Mouse (Mus musculus): ENCODE data around the gene Srsf9.
"Not testable (repeated sequence)": the region's sequence is repeated elsewhere in the genome, so short reads cannot be mapped to it uniquely, and the experiment has no call there.

The Srsf9 gene

DNA sequence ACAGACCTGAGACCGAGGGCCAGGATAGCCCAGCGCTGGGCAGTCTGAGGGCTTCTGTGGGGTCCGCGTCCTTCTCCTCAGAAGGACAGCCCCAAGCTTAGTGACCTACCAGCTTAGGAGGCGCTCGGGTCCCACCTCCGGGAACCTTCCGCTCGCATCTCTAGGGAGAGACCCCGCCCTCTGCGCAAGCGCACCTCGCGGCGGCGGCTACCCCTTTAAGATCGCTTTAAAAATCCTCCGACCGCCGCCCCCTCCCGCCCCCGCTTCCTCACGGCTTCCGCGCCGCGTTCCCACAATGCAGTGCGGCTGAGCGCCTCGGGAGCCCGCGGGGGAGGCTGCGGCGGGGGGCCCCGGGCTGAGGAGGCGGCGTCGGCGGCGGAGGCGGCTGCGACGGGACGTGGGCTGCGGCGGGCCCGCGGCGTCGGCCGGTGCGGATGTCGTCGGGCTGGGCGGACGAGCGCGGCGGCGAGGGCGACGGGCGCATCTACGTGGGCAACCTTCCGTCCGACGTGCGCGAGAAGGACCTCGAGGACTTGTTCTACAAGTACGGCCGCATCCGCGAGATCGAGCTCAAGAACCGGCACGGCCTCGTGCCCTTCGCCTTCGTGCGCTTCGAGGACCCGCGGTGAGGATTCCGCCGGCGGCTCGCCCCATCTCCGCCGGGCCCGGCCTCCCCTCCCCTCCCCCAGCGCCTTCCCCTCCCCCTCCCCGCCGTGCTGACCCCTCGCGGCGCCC is at the start of gene Srsf9:
Gene Srsf9 (plus strand): TSS at position 303 of the 735 bp plus-strand sequence.
- DNase-seq (ENCODE audit: low read depth) = peak; percentile 95

DNA sequence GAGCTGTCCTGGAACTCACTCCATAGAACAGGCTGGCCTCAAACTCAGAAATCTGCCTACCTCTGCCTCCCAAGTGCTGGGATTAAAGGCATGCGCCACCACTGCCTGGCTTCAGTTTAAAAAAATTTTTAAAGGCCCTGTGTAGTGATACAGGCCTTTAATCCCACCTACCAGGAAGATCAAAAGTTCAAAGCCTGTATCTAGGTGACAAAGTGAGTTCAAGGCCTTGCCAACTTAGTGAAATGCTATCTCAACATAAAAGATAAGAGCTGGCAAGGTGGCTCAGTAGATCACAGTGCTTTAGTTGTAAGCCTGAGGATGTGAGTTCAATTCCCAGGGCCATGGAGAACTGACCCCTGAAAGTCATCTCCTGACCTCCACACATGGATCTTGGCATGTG is 48.9 kb upstream of the Srsf9 start:
- no peak for DNase-seq (ENCODE audit: low read depth)

DNA sequence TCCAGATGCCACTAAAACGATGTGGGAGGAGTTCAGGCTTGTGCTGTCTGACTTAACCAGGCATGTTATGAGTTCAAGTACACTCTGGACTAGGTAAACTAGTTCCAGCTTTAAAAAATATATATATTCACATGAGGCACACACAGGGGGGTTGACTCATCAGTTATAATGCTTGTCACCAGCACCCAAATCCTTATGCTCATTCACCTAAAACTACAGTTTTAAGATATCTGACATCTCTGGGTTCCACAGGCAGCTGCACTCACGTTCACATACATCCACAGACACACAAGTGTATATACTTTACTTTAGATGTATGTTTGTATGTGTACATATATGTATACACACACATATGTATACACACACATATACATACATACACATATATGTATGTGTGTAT is 48.2 kb upstream of the Srsf9 start:
- DNase-seq (ENCODE audit: low read depth) = no peak

DNA sequence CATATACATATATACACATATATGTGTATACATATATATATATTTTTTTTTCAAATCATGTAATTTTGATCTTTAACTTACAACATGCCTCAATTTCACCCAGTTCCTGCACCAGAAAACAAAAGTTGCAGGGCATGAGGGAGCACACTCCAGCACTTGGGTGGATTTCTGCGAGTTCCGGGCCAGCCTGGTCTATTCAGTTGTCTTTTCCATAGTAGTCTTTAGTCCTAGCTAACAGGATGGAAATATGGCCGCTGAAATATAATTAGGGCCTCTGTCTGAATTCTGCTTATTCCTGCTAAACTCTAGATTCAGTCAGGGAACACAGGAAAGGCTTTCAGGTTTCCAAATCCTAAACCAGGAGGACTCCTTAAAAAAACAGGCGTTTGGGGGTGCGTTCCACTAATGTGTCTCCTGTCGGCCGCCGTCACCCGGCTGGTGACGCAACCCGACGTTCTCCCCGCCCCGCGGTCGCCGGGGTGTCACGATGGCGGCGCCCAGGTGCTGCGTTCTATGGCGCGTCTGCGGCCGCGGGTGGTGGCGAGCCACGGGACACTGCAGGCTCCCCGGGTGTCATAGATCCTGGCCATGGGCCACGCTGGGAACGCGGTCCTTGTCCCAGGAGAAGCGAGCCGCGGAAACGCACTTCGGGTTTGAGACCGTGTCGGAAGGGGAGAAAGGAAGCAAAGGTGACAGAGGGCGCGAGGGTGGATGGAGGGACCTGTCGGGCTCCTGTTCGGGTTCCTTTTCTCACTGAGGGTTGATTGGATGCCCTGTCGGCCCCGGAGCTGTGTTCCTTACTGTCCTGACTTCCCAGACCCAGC is 47.5 kb upstream of the Srsf9 start, which contains the start of gene Coq5:
Gene Coq5 (plus strand): TSS at position 441 of the 824 bp plus-strand sequence.
- DNase-seq (ENCODE audit: low read depth) = peak; percentile 91

DNA sequence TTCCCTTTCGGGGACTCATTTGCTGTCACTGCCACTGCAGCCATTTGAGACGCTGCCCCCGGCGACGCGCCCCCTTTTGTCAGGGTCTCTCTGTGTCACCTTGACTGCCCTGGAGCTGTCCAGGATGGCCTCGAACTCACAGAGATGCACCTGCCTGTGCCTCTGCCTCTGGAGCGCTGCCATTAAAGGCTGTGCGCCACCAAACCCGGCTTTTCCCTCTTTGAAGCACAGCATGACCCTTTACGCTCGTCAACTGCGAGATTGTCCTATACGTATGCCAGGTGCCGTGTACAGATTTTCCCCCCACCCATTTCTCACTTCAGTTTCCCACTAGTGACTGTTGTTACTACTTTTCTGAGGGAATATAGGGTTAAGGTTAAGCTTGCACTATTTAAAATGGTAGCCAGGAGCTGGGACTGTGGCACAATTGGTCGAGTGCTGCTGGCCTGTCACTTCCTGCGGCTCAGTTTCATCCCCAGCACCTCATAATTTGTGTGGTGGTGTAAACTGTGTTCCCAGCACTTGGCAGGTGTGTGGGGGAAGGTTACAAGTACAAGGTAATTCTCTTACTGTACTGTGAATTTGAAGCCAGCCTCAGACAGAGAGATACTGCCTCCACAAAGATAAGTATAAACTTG is 46.8 kb upstream of the Srsf9 start:
- DNase-seq (ENCODE audit: low read depth) = no peak

DNA sequence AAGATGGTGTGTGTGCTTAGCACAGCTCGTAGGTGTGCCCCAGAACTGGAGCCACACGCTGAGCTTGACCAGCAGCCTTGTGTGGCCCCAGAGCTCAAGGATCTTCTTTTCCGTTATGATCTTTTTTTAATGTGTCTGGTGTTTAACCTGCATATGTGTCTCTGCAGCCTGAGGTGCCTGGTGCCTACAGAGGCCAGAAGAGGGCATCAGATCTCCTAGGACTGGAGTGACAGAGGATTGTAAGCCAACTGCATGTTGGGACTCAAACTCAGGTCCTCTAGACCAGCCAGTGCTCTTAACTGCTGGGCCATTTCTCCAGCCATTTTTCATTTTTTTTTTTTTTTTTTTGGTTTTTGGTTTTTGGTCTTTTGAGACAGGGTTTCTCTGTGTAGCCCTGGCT is 42.2 kb upstream of the Srsf9 start:
- DNase-seq (ENCODE audit: low read depth) = peak; percentile 20

DNA sequence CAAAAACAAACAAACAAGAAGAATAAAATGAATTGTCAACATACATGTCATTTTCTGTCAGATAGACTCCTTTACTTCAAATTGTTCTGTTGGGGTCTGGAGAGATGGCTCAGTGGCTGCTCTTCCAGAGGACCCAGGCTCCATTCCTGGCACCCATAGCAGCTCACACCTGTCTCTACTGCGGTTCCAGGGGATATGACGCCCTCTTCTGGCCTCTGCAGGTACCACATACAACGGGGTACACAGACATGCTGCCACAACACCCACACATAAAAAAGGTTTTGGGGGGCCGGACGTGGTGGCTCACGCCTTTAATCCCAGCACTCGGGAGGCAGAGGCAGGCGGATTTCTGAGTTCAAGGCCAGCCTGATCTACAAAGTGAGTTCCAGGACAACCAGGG is 32.8 kb upstream of the Srsf9 start:
- DNase-seq (ENCODE audit: low read depth) = no peak

DNA sequence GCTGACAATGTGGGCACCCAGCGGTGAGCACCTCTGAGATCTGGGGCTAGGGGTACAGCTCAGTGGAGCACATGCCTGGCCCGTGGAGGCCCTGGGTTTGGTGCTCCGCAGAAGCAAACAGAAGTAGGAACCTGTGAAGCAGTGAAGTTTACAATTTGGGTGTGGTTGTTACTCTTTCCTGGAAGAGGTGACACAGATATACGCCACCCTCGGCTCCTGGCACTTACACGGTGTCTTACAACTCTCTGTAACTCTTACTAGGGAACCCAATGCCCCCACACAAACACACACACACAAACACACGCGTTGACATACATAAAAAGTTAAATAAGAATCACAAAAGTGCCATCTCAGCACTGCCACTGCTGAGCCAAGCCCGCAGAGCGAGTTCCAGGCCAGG is 30.6 kb upstream of the Srsf9 start:
- no peak for DNase-seq (ENCODE audit: low read depth)

DNA sequence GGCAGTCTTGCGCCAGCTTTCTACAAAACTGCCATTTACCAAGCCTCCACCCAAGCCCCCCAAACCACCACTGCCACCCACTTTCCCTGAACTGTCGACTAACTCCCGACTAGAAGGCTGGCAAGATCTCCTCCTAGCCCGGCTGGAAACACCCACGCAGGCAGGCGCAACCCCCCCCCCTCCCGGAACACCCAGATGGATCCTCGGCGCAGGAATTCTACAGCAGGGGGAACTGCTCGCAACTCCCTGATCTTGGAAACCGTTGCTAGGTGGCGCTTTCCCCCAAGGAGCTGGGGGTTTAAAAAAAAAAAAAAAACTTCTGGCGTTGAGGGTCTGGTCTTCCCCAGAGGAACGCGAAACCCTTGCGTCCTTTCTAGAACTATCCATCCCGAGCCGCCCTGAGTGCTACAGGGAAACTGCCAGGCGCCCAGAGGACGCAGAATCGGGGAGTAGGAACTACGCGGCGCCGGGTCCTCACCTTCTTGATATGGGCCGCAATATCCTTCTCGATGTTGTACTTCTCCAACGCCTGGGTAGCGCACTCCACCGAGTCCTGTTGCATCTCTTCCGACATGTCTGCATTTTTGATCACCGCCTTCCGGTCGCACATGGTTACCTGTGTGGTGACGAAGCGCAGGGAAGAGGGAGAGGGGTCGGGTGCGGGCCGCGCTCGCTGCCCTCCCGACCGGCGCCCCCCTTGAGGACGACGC is 26.8 kb upstream of the Srsf9 start:
- DNase-seq (ENCODE audit: low read depth) = peak; percentile 91

DNA sequence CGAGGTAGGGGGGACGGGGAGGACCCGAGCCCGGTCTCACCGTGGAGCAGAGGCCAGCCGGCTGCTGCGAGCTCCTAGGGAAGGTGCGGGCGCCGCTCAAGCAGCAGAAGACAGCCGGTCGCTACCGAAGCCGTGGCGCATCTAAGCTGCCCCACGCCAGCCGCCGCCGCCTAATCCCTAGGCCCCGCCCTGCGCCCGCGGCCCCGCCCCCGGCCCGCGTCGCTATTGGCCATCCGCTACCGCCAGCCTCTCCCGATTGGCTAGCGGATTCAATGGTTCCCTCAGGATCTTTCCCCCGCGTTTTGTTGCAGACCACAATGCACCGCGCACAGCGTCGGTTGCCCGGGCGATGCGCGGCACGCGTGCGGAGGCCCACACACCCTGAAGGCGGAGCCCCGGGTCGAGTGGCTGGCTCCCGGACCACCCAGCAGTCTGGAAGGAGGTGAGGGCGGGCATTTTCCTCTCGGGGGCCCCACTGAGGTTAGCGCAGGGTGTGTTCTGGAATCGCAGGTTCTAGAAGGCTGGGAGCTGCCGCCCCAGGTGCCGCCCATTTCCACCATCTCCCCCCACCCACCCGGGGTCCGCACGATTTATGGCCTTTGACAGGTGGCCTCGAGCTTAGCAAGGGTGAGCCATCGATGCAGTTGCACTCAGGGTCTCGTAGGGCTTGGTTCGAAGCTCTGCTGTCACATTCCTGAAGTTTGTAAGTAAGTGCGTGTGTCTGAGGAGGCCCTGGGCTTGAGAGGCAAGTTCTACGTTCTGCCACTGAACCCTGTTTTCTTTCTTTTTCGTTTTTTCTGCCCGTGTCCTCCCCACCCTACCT is 26.0 kb upstream of the Srsf9 start, which contains the start of gene Dynll1:
Gene Dynll1 (minus strand): TSS at position 208 of the 823 bp plus-strand sequence.
- peak; percentile 100 for DNase-seq (ENCODE audit: low read depth)

DNA sequence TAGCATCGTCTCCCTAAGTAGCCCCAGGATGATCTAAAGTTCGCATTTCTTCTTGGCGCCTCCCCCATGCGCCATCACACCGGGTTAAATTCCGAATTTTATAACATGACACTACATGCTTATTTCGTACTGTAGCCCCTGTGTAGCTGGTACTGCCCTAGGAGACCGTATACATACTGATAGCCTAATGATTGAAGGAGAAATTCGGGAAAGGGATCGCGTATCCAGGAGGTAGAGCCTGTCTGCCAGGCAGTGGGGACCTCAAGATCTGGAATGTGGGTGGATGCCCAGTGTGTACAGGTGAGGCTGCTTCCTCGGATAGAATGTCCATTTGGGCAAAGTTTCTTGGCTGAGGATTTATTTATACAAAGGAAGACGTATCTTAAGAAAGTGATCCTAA is 25.4 kb upstream of the Srsf9 start:
- no peak for DNase-seq (ENCODE audit: low read depth)

DNA sequence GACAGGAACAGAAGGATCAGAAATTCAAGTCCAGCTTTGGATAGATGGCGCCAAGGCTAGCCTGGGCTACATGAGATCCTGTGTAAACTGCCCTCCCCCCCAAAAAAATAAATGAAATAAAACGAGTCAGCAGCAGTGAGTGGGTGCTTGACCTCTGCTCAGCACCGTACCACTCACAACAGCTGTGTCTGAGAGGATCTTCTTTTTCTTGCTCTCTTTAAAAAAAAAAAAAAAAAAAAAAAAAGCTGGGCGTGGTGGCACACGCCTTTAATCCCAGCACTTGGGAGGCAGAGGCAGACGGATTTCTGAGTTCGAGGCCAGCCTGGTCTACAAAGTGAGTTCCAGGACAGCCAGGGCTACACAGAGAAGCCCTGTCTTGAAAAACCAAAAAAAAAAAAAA is 24.8 kb upstream of the Srsf9 start:
- not testable (repeated sequence) for DNase-seq (ENCODE audit: low read depth)

DNA sequence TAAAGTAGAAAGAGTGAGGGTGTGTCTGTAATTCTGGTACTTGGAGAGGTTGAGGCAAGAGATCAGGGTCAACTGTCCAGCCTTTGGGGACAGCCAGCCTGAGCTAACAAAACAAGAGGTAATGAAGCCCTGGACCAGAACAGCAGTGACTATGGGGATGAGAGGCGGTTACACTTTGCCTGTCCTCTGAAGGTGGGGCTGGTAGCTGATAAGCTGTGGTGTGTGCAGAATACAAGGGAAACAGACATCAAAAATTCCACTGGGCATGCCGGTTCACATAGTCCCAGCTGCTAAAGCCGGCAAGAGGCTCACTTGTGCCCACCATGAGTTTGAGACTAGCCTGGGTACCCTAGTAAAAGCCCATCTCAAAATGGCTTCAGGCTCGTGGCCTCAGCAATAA is 14.6 kb upstream of the Srsf9 start:
- no peak for DNase-seq (ENCODE audit: low read depth)

DNA sequence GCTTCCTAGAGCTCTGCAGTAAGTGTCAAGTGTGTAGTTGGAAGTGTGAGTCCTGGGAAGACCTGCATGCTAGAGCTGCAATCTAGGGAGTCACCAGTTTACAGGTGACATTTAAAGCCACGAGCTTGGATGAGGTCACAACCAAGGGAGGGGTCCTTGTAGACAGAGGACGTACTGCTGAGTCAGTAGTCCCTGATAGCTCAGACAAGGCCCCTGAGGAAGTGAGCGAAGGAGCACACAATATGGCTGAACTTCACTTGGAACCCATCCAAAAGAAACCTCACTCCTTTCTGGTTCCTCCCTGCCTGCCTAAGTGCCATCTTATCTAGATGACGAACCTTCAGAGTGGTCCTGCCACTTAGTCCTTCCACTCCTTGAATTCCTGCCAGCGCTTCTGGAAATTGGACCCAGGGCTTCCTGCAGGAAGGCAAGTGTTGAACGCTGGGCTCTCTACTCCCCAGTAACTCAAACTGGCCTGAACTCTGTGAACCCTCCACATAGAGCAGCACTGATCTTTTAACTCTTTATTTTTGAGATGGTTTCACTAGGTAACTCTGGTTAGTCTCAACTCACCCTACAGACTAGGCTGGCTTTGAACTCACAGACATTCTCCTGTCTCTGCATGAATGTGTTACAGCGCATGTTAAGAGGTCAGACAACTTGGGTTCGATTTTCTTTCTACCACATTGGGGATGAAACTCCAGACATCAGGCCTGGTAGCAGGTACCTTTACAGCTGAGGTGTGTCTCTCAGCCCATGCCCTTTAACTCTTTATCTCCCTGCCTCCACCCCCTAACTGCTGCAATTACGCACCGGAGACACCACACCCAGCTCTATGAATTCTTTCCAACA is 13.9 kb upstream of the Srsf9 start:
- no peak for DNase-seq (ENCODE audit: low read depth)

DNA sequence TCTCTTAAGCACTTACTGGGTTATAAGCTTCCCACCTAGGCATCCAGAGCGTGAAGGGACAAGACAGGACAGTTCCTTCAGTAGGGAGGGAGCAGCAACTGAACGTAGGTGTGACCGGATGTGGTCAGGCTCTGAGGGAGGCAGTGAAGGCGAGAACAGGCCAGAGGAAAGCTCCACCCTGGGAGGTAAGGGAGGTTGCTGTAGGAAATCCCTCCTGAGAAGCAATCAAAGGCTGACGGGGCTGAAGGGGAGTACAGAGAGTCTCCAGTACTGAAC is 13.4 kb upstream of the Srsf9 start:
- DNase-seq (ENCODE audit: low read depth) = no peak

DNA sequence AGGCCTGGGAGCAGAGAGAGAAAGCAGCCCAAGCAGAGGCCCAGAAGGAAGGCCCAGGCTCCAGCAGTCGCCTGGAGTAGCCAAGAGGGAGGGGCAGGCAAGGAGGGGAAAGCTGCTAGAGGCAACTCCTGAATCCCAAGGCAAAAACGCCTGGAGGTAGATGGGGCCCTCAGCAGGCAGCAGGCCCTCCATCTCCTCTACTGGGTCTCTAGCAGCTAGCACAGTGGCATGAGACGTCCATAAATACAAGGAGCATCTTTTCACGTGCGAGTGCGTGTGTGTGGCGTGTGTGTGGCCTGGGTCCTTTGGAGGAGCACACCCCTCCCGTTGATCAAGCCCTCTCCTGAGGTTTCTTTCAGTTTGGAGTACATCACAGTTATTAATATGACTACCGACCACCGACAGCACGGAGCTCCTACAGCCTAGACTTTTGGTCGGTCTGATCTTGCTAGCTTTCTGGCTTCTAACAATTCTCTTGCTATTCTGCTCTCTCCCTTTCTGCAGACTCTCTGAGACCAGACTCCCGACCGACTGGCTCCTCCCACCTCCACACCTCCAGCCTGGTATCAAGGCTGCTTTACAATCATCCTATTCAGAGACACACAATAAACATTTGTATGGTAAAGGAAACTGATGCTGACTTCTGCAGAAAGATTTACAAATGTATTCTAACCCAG is 9.9 kb upstream of the Srsf9 start:
- peak; percentile 46 for DNase-seq (ENCODE audit: low read depth)

DNA sequence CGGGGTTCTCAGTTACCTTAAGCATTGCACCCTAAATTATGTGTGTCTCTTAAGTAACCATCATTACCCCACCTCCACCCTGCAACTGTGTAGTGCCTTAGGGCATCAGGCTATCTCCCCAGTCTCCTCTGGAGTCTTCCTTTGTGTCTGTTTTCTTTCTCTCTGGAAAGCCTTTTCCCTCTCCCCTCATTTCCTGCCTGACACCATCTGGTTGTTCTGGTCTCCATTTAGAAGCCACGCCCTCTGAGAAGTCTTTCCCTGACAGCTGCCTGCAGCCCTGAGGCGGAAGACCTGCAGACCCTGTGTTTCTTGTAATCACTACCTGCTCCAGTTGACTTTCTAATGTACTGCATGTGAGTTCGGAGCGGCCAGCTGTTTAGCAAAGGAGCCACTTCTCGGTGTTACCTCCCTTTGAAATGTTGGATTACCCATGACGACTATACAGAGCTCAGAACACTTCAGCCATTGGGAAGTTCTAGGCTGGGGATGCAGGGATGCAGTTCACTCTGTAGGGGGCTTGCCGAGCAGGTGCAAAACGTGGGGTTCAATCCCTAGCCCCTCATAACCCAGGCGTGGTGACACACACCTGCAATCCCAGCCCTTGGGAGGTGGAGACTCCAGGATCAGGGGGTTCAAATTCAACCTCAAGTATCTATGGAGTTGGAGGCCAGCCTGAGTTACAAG is 9.2 kb upstream of the Srsf9 start:
- no peak for DNase-seq (ENCODE audit: low read depth)

DNA sequence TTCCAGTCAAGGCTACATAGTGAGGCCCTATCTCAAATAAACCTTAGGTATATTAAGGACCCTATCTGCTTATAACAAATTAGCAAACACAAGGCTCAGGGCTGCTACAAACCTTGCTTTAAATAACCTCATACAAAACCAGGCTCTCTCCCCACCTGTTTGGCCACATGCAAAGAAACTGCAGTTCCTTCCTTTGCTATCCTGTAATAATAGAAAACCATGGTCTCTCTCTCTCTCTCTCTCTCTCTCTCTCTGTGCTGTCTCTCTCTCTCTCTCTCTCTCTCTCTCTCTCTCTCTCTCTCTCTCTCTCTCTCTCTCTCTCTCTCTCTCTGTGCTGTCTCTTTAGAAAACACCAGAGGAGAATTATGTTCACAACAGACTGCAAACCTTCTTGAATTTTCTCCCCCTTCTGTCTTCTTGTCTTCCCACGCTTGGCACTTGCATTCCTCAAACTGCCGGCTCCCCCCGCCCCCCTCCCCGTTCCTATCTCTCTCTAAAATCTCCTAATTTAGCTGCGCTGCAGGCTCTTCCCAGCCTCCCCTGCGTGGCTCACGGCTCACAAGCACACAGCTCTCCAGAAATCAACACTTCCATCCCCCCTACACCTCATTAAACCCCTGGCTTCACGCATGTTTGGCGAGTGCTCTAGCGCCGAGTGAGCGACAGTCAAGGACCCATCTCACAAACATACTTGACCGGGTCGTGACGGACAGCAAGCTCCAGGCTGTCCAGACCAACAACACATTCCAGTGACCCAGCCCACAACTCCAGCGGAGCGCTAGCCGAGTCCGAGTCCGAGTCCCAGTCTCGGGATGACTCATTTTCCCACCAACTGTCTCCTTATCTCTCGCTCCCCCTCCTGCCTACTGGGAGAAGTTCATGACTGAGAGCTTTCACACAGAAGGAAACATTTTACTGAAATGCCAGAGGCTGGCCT is 7.7 kb upstream of the Srsf9 start:
- DNase-seq (ENCODE audit: low read depth) = peak; percentile 93

All from NIH3T3 (cell line).